Mouse (Mus musculus): ENCODE measurements around the gene Ric8a. TPM values are rescaled to one million over a fixed set of nuclear protein-coding genes. Genes with fewer than 3 reads are reported as not detected.
A peak's percentile ranks its signal among the peaks of the same experiment; 100 is the strongest.

The Ric8a gene
- polyA plus RNA-seq, 1 experiment from 2014 or later: 20.9 TPM

DNA sequence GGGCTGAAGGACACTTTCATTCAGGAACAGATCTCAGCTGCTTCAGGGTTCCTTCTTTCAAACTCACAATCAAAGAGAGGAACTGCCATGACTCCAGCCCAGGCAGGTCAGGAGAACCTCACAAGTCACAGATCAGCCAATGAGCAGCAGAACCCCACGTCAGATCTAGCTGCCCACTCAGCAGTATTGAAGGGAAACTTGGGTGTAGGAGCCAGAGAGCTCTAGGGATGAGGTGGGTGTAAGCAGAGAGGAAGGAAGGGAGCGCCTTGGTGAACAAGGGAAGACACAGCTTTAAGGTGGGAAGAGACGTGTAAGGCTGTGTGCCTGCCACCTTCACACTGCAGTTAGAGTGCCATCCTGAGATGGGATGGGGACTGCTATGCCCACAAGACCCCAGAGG is 55.5 kb downstream of the Ric8a start:
- WGBS (ENCODE audit: insufficient replicate concordance): 35% methylated on average over 3 of the region's 3 CpGs
- H3K9ac ChIP-seq: no peak overlapping the region
- H3K27me3 ChIP-seq: no peaks in the 10 kb centered on the region; the same call in 1 of the 2 replicates
- no peak overlapping the region for H3K4me2 ChIP-seq
- no peak for ATAC-seq (ENCODE audit: insufficient read depth)
- peaks cover 19% of the 10 kb centered on the region for H3K4me1 ChIP-seq (replicated peaks)
- no peaks in the 10 kb centered on the region for H3K36me3 ChIP-seq (replicated peaks)
- H3K27ac ChIP-seq (replicated peaks): peak overlapping the region; percentile 68
- no peak overlapping the region for H3K4me3 ChIP-seq (replicated peaks)
- H3K9me3 ChIP-seq (replicated peaks): no peaks in the 10 kb centered on the region

DNA sequence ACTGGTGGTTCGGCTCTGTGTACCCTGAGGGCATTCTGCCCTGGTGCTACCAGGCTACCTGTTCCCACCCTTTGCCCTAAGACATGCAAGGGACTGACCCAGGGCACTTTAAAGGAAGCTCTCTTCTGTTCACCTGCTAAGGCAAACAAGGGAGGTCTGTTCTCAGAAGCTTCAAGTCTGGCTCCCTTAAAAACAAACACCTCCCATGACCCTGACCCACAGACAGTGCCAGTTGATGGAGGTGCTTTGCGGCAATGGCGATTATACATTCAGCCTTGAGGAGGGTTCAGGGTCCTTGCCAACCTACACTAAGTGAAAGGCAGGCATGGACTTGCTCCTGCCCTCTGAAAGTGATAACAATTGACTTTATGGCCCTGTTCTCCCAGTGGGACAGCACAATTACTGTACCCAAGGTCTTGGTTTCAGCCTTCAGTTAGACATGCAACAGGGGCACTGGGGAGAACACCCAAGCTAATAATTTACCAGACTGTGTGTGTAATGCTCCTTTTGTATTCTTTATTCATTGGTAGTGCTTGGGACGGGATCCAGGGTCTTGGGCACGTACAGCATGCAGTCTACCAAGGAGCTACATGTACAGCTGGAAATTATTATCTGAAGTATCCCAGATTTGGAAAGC is 56.2 kb downstream of the Ric8a start:
- peak; percentile 46; the same call in 1 of the 2 replicates for ATAC-seq (ENCODE audit: insufficient read depth)
- Histone ChIP-seq H3K36me3 (replicated peaks) (no peaks in the 10 kb centered on the region), H3K27ac (replicated peaks) (peak overlapping the region; percentile 68), H3K27me3 (no peaks in the 10 kb centered on the region; the same call in 1 of the 2 replicates), H3K9me3 (replicated peaks) (no peaks in the 10 kb centered on the region), H3K4me3 (replicated peaks) (no peak overlapping the region), H3K4me1 (replicated peaks) (peaks cover 19% of the 10 kb centered on the region), H3K4me2 (no peak overlapping the region; the same call in 1 of the 2 replicates), H3K9ac (no peak overlapping the region)
- WGBS (ENCODE audit: insufficient replicate concordance): 65% methylated on average over 5 of the region's 5 CpGs

Other genes starting within 250 kb of the Ric8a start
- gene Olfr61, start 228.0 kb upstream of the Ric8a start, polyA plus RNA-seq (2015; fragmentation: Nextera tagmentation; extraction: Ambion mirVana): not detected in 2 replicates
- gene Olfr53, start 210.5 kb upstream of the Ric8a start, polyA plus RNA-seq (2015; fragmentation: Nextera tagmentation; extraction: Ambion mirVana): not detected in 2 replicates
- gene Olfr539, start 197.0 kb upstream of the Ric8a start, polyA plus RNA-seq (2015; fragmentation: Nextera tagmentation; extraction: Ambion mirVana): not detected in 2 replicates
- not detected in 2 replicates for gene Olfr45, start 175.0 kb upstream of the Ric8a start, polyA plus RNA-seq (2015; fragmentation: Nextera tagmentation; extraction: Ambion mirVana)
- gene Olfr541, start 159.7 kb upstream of the Ric8a start, polyA plus RNA-seq (2015; fragmentation: Nextera tagmentation; extraction: Ambion mirVana): not detected in 2 replicates
- gene Cyp2e1, start 93.2 kb upstream of the Ric8a start, polyA plus RNA-seq (2015; fragmentation: Nextera tagmentation; extraction: Ambion mirVana): 0.46 and 0.75 TPM in 2 replicates
- 0.06 and 0.13 TPM in 2 replicates for gene Syce1, start 69.1 kb upstream of the Ric8a start, polyA plus RNA-seq (2015; fragmentation: Nextera tagmentation; extraction: Ambion mirVana)
- 0.18 and 0.20 TPM in 2 replicates for gene Zfp941, start 34.8 kb upstream of the Ric8a start, polyA plus RNA-seq (2015; fragmentation: Nextera tagmentation; extraction: Ambion mirVana)
- gene Urah, start 21.9 kb upstream of the Ric8a start, polyA plus RNA-seq (2015; fragmentation: Nextera tagmentation; extraction: Ambion mirVana): 24.7 and 26.8 TPM in 2 replicates
- not detected in 2 replicates for gene Scgb1c1, start 11.4 kb upstream of the Ric8a start, polyA plus RNA-seq (2015; fragmentation: Nextera tagmentation; extraction: Ambion mirVana)
- not detected in 2 replicates for gene Odf3, start 9.2 kb upstream of the Ric8a start, polyA plus RNA-seq (2015; fragmentation: Nextera tagmentation; extraction: Ambion mirVana)
- gene Gm45785, start 626 bp upstream of the Ric8a start, polyA plus RNA-seq (2015; fragmentation: Nextera tagmentation; extraction: Ambion mirVana): not detected in 2 replicates
- 18.7 and 20.3 TPM in 2 replicates for gene Bet1l, start 620 bp downstream of the Ric8a start, polyA plus RNA-seq (2015; fragmentation: Nextera tagmentation; extraction: Ambion mirVana)
- gene Psmd13, start 25.0 kb downstream of the Ric8a start, polyA plus RNA-seq (2015; fragmentation: Nextera tagmentation; extraction: Ambion mirVana): 133 TPM in 2 replicates
- 20.0 and 21.5 TPM in 2 replicates for gene Sirt3, start 25.4 kb downstream of the Ric8a start, polyA plus RNA-seq (2015; fragmentation: Nextera tagmentation; extraction: Ambion mirVana)
- gene Cox8b, start 43.5 kb downstream of the Ric8a start, polyA plus RNA-seq (2015; fragmentation: Nextera tagmentation; extraction: Ambion mirVana): 2.5 and 3.6 TPM in 2 replicates
- gene Nlrp6, start 63.9 kb downstream of the Ric8a start, polyA plus RNA-seq (2015; fragmentation: Nextera tagmentation; extraction: Ambion mirVana): 4.8 and 7.0 TPM in 2 replicates
- 6.0 and 6.6 TPM in 2 replicates for gene Pgghg, start 84.4 kb downstream of the Ric8a start, polyA plus RNA-seq (2015; fragmentation: Nextera tagmentation; extraction: Ambion mirVana)
- gene Ifitm5, start 93.3 kb downstream of the Ric8a start, polyA plus RNA-seq (2015; fragmentation: Nextera tagmentation; extraction: Ambion mirVana): 0.39 and 0.68 TPM in 2 replicates
- gene Gm45717, start 99.0 kb downstream of the Ric8a start, polyA plus RNA-seq (2015; fragmentation: Nextera tagmentation; extraction: Ambion mirVana): not detected in 2 replicates
- gene Ifitm2, start 99.0 kb downstream of the Ric8a start, polyA plus RNA-seq (2015; fragmentation: Nextera tagmentation; extraction: Ambion mirVana): 384 and 401 TPM in 2 replicates
- gene Ifitm1, start 110.3 kb downstream of the Ric8a start, polyA plus RNA-seq (2015; fragmentation: Nextera tagmentation; extraction: Ambion mirVana): 21.3 TPM in 2 replicates
- gene Ifitm3, start 153.8 kb downstream of the Ric8a start, polyA plus RNA-seq (2015; fragmentation: Nextera tagmentation; extraction: Ambion mirVana): 84.9 and 98.1 TPM in 2 replicates
- gene Ifitm6, start 161.0 kb downstream of the Ric8a start, polyA plus RNA-seq (2015; fragmentation: Nextera tagmentation; extraction: Ambion mirVana): 23.2 and 25.7 TPM in 2 replicates
- gene Gm17387, start 172.2 kb downstream of the Ric8a start, polyA plus RNA-seq (2015; fragmentation: Nextera tagmentation; extraction: Ambion mirVana): not detected in 2 replicates
- gene B4galnt4, start 204.1 kb downstream of the Ric8a start, polyA plus RNA-seq (2015; fragmentation: Nextera tagmentation; extraction: Ambion mirVana): 0.45 and 0.46 TPM in 2 replicates
- 0.54 and 0.84 TPM in 2 replicates for gene Pkp3, start 221.3 kb downstream of the Ric8a start, polyA plus RNA-seq (2015; fragmentation: Nextera tagmentation; extraction: Ambion mirVana)
- 22.1 and 28.1 TPM in 2 replicates for gene Sigirr, start 243.6 kb downstream of the Ric8a start, polyA plus RNA-seq (2015; fragmentation: Nextera tagmentation; extraction: Ambion mirVana)

Measured in liver, embryonic 15.5 days (tissue).